Mouse (Mus musculus) lung, adult 18-20 months (tissue): ENCODE data around the gene Cacng8.

Experiments
- DNase-seq, 2 experiments: peaks; one replicate each; pipeline ENCODE4 v3.0.0; 2022; ENCODE audit warnings: mixed read lengths in 2 of 2

The Cacng8 gene

GRCm38 (mm10) chr7:3439984-3440383 is 49.5 kb downstream of the Cacng8 start:
- DNase-seq: no peak

- no peak for DNase-seq
Observed at GRCm38 (mm10) chr7:3440526-3440925, 50.0 kb downstream of the Cacng8 start.

- peak; percentile 11 to 14 for DNase-seq
Observed at GRCm38 (mm10) chr7:3442476-3443062, 52.1 kb downstream of the Cacng8 start.

GRCm38 (mm10) chr7:3444678-3445077 is 54.2 kb downstream of the Cacng8 start:
- DNase-seq: no peak

- no peak for DNase-seq
Observed at GRCm38 (mm10) chr7:3446584-3446983, 56.1 kb downstream of the Cacng8 start.

GRCm38 (mm10) chr7:3447026-3447425 is 56.5 kb downstream of the Cacng8 start:
- DNase-seq: no peak

GRCm38 (mm10) chr7:3448737-3449454 is 58.4 kb downstream of the Cacng8 start:
- peak; percentile 28 to 38 for DNase-seq

- no peak for DNase-seq
Observed at GRCm38 (mm10) chr7:3450671-3451070, 60.2 kb downstream of the Cacng8 start.

- no peak for DNase-seq
Observed at GRCm38 (mm10) chr7:3451161-3451560, 60.7 kb downstream of the Cacng8 start.

GRCm38 (mm10) chr7:3452821-3453485 is 62.5 kb downstream of the Cacng8 start:
- no peak for DNase-seq

GRCm38 (mm10) chr7:3453486-3454183 is 63.2 kb downstream of the Cacng8 start:
- DNase-seq: no peak

GRCm38 (mm10) chr7:3457111-3457840 is 66.8 kb downstream of the Cacng8 start:
- no peak for DNase-seq

GRCm38 (mm10) chr7:3457841-3458217 is 67.3 kb downstream of the Cacng8 start:
- no peak for DNase-seq

GRCm38 (mm10) chr7:3460261-3460660 is 69.8 kb downstream of the Cacng8 start:
- DNase-seq: no peak

GRCm38 (mm10) chr7:3463306-3463705 is 72.8 kb downstream of the Cacng8 start:
- DNase-seq: no peak
